Mouse (Mus musculus): ENCODE data around the gene Gm20532.
A peak's percentile ranks its signal among the peaks of the same experiment; 100 is the strongest.

Gm20532 gene

DNA sequence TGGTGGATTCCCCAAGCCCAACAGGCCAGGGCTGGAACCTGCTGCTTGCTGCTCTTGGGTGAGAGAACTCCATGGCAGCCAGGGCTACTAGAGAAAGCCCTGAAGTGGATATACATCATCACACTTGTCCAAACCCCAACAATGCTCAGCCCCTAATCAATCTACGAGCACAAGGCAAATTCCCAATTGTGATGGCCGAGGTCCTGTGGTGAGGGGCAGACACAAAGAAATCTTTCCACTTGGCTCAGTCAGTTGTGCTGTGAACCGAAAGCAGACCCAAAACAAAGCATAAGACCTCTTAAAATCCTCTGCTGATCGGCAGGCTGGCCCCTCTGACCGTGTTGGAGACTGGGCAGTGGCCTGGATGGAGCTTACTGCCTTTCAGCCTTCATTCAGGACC lies 11.6 kb upstream of the Gm20532 start:
- no peak for DNase-seq

DNA sequence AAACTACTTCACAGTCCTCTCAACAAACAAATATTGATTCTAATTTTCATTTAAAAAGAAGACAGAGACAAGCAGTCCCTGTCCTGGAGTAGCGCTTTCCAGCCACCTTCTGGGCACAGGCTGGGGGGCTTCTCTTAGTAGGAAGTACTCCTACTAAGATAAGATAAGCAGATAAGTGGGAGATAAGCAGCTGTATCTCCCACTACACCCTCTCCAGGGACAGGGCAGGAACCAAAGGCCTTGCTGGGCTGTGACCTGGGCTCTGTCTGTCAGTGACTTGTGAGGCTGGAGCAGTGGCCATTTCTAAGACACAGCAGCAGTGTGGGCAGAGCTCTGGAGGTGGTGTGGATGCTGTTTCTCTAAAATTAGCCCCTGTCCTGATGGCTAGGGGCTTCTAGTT lies 11.1 kb upstream of the Gm20532 start:
- DNase-seq = no peak

DNA sequence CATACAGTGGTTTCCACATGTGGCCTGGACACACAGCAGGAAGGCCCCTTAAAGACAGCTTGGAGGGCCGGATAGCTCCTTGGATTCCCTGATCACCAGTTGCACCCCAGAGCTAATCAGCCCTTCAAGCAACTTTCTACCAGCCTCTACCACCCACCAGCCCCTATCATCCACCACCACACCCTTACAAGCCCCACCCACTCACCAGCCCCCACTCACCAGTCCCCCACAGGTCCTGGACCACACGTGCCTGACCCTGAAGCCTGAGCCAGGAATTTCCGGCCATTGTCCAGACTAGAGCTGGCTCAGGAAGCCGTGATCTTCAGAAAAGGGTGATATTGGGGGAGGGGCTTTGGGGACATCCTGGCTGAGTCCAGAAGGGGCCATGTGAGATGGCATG lies 10.6 kb upstream of the Gm20532 start:
- peak; percentile 60 for DNase-seq

DNA sequence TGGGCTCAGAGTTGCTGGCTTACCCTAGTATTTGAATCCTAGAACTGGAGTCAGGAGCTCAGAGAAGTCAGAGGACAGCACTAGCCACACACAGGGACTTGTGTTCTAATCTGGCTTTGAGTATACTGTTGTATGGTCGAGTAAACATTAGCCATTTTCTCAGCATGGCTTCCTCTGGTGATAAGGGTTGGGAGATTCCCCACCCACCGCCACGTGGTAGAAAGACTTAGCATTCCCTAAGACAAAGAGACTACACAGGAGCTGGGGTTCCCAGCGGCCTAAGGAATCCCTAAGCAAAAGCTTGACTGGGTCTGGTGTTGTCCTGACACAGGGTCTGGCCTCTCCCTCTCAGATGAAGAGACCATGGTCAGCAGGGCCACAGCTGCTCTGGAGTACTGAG lies 10.0 kb upstream of the Gm20532 start:
- no peak for DNase-seq

DNA sequence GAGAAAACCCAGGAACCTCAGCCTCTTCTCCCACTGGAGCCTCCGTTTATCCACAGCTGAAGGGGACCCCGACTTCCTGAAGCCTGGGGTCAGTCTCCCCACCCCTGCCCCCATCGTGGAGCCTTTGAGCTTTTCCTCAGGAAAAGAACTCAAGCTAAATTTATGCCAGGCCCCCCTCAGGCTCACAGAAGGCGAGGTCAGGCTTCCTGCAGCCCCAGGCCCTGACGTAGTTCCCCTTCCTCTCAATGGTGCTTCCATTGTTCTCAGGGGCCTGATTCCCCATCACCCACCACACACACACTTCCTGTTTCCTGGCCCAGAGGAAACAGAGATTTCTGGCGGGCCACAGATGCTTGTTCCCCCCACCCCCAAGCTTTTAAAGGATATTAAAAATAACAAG lies 8.1 kb upstream of the Gm20532 start:
- peak; percentile 59 for DNase-seq

DNA sequence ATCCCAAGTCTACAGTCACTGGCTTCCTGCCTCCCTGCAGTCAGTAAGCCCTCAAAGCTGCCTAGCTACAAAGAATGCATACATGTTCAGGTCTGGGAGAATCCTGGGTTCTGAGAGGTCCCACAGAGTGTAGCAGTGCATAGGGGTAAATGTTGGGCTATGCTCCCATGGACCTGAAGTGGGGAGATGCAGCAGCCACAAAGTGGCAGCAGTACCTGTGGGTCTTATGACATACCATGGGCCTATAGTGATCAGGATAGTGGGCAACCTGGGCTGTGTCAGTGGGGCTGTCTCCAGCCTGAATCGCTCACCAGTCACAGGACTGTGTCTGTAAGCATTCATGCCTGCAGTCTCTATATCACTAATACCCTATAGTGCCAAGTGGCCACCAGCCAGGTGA lies 6.7 kb upstream of the Gm20532 start, which contains the start of gene Egfl7:
TSS of gene Egfl7 (plus strand) at position 301 of the 400 bp plus-strand sequence.
- DNase-seq = no peak

DNA sequence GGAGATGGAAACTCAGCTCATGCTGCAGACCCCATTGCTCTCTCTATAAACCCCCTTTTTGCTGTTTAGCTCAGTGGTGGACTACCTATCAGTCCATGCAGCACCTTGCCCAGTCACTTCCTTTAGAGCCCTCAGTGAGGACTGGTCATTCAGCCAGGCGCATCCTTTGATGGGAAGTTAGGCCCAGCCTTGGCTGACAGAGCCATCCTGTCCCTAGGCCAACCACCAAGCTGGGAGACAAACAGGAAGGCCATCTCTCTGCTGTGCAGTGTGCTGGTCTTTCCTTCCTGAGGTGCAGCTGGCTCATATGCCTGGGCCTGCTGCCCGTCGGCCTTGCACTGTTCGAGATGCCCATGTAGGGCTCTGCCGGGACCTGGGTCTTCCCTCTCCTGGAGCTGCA lies 5.7 kb upstream of the Gm20532 start:
- DNase-seq = no peak

DNA sequence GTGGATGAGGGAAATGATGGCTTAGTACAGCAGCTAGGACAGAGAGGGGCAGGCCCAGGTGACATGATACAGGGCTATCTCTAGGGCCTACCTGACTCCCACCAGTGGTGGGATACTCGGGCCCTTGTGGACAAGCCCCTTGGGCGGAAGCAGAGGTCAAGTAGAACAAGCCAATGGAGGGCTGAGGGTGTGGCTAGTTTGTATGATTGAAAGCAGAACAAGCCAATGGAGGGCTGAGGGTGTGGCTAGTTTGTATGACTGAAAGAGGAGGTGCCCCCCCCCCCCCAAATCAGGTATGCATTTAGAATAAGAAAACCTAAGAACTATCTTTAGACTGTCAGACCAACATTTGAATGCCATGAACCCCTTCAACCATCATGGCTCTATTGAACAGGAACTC lies 4.2 kb upstream of the Gm20532 start:
- DNase-seq = peak; percentile 53

DNA sequence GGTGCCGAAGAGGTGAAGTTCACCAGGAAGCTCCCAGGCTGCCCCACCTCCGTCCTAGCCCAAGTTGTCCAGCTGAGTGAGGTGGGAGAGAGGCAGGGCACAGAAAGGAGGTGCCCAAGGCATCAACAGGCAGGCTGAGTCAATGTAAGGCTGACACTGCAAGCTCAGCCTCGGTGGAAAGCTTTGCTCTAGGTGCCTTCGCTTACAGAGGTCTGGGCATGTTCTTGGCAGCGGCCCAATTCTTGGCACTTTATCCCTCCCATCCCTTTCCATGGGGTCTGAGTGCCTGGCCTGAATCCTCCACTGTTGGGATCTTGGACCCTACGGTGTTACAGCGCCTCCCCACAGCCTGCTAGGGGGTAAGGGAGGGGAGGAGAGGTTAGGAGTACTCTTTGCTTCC lies 3.7 kb upstream of the Gm20532 start:
- DNase-seq = peak; percentile 23

DNA sequence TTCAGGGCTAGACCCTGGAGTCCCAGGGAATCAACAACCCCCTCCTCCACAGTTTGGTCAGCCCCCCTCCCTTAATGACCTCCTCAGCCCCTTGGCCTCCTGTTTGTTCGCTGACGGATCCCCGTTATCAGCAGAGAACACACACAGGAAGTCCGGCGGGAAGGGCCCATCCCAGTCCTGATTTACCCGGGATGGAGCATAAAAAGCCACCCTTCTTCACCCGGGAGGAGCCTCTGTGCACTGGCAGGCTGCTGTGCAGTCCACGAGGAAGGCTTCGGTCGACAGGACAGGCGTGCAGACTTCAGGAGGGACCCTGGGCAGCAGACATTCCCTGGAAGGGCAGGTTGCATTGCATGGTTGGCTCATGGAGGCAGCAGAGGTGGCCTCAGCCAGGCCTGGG lies 2.8 kb upstream of the Gm20532 start:
- DNase-seq = peak; percentile 72

DNA sequence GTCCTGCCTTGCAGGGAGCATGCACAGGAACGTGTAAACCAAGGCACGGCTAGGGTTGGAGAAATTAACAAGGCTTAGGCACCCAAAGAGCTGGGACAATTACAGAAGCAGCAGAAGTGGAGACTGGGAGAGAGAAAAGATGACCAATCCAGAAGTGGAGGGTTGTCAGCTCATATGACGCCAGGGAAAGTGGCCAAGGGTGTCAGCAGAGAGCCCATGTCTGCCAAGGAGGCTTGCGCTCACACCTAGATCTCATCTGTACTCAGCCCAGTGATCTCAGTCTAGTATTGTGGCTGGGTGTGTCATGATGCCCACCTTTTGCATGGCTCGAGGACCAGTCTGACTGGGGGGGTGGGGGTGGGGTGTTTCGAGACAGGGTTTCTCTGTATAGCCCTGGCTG lies 726 bp upstream of the Gm20532 start:
- DNase-seq = no peak

DNA sequence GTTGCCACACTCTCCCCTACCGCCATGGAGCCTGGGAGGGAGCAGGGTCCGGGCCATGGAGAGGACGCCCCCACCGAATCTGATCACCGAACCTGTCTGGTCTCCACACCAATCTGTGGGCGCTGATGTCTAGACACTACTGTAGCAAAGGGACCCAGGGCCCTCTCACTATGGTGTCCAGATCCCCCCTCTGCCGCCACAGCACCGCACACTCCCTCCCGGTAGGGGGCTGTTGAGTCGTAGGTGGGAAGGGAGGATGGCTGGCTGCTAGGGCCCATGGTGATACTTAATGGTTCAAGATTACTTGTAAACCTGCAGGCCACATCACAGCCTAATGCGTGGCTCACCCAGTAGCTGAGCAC lies 586 bp downstream of the Gm20532 start:
- DNase-seq = no peak

DNA sequence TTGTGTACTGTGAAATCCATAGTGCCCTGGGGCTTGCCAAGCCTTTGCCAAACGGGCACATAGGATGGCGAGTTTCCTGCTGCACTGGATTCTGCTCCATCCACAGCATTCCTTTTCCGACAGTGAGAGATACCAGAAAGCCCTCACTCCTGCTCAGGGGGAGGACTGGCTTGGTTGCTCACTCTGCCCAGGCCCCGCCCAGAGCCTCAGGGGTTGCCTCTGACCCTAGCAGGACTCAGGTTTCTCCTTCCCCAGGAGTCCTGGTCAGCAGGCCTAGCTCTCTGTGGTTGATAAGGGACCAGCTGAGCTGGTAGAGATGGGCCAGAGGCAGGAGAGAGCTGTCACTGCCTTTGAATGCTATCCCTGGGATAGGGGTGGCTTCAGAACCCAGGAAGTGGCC lies 2.1 kb downstream of the Gm20532 start:
- no peak for DNase-seq

DNA sequence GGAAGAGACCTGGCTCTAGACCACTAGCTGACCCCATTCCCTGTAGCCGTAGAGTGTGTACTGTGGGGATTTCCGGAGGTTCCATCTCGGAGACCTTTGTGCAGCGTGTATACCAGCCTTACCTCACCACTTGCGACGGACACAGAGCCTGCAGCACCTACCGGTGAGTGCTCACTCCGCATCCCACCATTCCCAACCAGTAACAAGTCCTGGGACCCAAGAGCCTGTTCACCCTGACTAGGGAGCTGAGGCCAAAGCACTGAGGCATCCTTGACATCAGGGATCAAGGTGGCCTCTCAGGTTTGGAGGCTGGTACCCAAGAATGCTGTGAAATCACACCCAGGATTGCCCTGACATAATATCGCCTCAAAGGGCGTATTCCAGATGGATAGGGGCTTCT lies 2.8 kb downstream of the Gm20532 start:
- no peak for DNase-seq

DNA sequence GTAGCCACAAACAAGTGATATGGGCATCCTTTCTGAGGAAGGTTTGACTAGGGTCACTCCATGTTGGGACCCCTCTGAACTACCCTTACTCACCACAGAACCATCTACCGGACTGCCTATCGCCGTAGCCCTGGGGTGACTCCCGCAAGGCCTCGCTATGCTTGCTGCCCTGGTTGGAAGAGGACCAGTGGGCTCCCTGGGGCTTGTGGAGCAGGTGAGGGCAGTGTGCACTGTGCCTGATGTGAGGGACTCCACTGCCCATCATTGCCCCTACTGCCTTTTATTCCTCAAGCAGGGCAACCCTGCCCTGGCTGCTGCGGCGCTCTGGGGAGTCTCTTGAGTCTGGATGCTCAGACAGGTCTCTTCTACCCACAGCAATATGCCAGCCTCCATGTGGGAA lies 3.8 kb downstream of the Gm20532 start:
- no peak for DNase-seq

DNA sequence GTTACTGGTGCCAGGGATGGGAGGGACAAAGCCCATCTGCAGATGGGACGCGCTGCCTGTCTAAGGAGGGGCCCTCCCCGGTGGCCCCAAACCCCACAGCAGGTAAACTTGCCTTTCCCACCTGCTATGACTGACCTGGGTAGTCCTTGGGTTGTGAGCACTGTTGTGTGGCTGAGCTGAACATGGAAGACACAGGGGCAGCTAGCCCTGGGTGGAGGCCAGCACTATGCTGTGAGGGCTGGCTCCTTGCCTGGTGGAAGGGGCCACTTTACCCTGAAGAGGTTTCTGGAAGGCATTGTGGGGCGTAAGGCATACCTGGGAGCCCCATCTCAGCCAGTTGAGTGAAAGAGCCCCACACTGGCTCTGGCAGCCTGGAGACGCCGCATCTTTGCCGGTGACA lies 4.5 kb downstream of the Gm20532 start:
- DNase-seq = no peak

DNA sequence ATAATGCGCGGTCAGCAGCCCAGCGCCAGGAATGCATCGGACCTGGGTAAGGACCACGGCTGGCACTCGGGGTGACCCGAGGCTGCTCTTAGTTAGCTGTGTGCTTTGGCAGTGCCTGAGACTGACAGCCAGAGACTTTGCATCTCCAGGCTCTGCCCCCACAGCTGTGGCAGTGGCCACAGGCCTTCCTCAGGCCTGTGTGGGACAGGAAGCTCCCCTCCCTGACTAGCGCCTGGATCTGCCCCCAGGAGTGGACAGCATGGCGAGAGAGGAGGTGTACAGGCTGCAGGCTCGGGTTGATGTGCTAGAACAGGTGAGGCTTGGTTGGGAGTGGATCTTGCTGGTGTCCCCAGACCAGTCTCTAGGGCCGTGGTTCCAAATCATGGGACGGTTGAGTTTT lies 5.0 kb downstream of the Gm20532 start:
- no peak for DNase-seq

DNA sequence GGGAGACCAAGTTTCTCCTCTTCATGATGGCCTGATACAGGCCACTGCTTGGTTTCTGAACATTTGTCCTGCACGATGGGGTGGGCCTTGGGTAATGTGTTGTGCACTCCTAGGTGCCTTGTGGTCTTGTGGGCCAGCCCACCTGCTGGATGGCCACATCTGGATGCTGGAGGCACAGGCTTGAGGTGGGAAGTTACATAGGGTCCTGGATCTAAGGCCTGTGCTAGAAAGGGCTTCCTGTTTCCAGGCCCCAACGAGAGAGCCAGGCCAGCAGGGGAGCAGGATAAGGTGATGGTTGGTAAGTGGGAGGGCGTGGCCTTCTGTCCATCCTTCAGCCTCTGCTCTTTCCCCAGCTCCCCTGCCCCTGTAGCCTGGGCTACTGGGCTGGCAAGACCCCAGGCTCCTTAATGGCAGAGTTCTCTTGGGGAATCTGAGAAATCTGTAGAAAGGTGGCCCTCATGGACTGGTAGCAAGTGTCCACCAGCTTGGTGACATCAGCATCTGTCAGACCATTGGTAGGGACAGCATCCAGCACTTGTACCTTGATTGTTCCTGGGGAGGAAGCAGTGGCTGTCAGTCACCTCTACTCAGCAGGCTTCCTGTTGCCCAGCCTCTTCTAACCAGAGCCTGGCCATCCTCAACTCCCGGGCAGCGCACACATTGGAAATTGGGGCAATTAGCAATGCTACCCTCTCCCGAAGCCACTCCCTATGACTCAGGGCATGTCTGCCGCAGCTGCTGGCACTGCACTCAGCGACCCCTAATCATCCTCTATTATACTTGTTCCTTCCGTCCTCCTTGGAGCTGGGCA lies 7.0 kb downstream of the Gm20532 start:
- peak; percentile 33 for DNase-seq

DNA sequence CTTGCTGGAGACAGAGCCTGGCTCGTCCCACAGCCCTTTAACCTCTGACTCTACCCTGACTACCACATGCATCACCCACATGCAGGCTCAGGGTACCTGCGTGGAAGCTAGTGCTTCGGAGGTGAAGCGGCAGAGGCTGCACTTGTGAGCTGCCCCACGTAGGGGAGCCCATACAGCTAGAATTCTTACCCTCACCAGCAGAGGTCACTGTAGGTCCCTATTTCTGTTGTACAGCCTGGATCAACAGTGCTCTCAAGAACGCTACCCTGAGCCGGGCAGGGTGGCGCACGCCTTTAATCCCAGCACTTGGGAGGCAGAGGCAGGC lies 7.5 kb downstream of the Gm20532 start:
- DNase-seq = peak; percentile 72

DNA sequence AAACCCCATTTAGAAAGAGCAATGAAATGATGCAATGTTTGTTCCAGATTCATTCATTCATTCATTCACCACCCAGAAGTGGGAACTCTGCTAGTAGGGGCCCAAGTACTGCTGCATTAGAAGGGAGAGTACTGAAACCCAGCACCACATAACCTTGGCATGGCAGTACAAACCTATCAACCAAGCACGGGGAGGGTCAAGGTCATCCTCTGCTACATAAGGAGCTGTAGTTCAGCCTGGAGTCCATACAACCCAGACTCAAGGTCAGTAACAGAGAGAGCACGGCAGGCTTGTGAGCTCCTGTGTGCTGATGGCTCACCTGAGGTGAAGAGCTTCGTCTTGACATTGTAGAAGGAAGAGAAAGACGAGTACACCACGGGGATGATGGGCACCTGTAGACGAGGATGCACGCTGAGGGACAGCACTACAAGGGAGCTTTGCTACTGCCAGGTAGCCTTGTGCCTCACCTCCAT lies 8.1 kb downstream of the Gm20532 start:
- DNase-seq = no peak

DNA sequence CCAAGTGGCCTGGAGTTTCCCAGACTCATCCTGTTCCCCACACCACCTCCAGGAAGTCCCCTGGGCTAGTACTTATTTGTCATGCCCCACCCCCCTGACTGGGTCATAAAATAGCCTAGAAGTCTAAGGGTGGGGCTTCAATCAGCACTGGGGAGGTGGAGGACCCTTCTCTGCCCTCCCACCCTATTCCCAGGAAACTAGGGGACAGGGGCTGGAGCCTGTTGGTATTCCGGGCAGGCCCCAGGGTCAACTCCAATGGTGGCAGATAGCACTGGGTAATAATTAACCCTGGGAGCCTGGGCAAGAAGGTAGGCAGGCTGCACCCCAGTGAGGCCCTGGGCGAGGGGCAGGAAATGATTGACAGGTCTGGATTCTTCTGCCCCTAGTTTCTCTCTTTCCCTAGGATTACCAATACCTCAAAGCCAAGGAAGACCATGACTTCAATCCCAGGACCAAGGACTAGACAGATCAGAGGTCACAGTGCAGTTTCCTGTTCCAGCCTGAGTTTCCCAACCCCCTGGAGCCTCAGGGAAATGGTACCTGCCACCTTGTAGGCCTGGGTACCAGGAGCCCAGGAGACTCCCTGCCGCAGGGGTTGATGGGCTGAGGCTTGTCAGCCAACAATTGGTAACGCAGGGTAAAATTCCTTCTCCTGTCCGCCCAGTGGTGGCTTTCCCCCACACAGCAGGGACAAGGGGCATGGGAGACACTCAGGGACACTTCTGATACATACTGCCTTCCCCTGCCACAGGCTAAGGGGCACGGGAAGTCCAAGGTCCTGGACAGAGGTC lies 8.7 kb downstream of the Gm20532 start:
- peak; percentile 69 for DNase-seq

DNA sequence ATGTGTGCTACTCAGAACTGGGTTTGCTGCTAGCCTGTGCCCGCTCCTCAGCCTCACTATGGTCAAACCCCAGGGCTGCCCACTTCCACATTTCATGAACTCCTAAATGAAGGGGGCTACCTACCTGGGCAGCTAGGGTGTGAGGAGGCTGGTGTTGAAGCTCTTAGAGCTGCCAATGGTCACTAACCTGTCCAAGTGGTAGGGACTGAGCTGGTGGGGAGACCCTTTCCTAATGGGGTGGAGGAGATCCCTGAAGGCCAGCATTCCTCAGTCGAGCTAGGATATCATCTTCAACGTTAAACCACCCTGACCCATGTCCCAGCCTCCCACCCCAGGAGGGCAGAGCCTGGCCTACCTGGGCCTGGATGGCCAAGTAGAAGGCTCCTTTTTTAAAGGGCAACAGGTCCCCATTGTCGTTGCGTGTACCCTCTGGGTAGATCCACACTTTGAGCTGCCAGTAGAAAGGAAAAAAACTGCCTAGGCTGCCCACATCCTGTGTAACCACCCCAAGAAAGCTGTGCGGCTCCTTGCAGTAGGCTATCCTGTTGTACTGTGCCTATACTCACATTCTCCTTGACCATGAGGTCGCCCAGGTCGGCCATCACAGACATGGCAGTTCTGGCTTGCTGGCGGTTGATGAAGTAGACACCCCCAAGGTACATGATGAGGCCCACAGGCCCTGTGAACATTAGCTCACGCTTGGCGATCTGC lies 9.4 kb downstream of the Gm20532 start:
- no peak for DNase-seq

DNA sequence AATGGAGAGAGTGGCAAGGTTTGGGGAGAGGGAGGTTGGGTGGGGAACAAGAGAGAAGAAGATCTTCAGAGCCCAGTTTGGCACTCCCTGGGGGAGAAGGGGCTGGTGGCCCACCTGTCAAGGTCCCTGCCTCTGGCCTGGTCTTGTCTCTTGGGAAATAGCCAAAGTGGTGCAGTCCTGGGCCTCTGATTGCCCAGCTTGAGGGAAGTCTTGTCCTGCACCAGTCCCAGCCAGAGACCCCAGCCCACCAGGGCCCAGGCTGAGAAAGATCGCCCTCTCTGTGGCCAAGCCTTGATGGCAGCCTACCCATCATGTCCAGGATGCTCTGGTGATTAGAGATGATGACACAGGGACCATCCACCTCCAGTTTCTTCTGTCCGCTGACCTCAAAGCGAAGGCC lies 10.5 kb downstream of the Gm20532 start:
- no peak for DNase-seq

DNA sequence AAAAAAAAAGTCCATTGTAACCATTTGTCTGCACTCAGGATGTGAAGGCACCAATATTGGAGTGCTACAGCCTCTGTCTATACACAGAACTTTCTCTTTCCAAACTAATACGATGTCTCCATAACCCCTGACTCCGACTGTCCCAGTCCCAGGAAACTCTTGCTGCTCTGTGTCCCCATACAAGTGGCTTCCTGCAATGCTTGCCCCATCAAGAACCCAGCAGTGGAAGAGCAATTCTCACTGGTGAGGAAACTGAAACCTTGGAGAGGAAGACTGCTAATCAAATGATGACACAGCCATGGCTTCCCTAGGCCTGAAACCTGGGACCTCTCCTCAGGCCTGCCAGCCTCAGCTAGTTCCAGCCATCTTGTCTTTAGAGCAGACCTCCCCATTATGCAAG lies 11.4 kb downstream of the Gm20532 start:
- DNase-seq = no peak
